In genomic region chr4:82344224-82344623, GRCm38 (mm10) we compare ENCODE assay signal across 10 mouse cellular contexts.
DNase-seq lines count a peak whose midpoint lies in the region; ATAC-seq and TF ChIP-seq lines count a peak whose summit lies in the region.
"Had no signal": no experiment of that assay in that cellular context is flagged by ENCODE, and none has a peak within 500 bp of the region (broad histone marks: within the 10 kb centered on the region; RNA-seq: fewer than 3 reads in every experiment).

No protein-coding gene starts in this region.

- peaks cover 6% of the 10 kb centered on the region; the same call in 1 of the 2 replicates for H3K36me3 ChIP-seq in hindbrain, embryonic 12.5 days
- no peaks in the 10 kb centered on the region; the same call in 1 of the 2 replicates for H3K36me3 ChIP-seq in hindbrain, embryonic 10.5 days
- peaks cover 8% of the 10 kb centered on the region for H3K36me3 ChIP-seq in E14TG2a.4 (ENCODE audit: insufficient read depth, low read length)
- peaks cover 33% of the 10 kb centered on the region for H3K36me3 ChIP-seq in embryonic facial prominence, embryonic 14.5 days (ENCODE audit: control insufficient read depth, insufficient read depth, low read length)
- H3K36me3 ChIP-seq in limb, embryonic 12.5 days, result peaks cover 25% of the 10 kb centered on the region

- H3K4me2 ChIP-seq in hindbrain, embryonic 12.5 days (replicated peaks), result no peak overlapping the region
- H3K4me2 ChIP-seq in embryonic facial prominence, embryonic 14.5 days (ENCODE audit: low read depth, low read length), result peak overlapping the region; percentile 23; the same call in 1 of the 2 replicates
- no peak overlapping the region; the same call in 1 of the 2 replicates for H3K4me2 ChIP-seq in limb, embryonic 12.5 days

- peaks cover 23% of the 10 kb centered on the region for H3K4me1 ChIP-seq in hindbrain, embryonic 12.5 days
- peaks cover 22% of the 10 kb centered on the region for H3K4me1 ChIP-seq in hindbrain, embryonic 10.5 days (replicated peaks)
- peaks cover 55% of the 10 kb centered on the region for H3K4me1 ChIP-seq in E14TG2a.4 (replicated peaks; ENCODE audit: low read depth, low read length)
- H3K4me1 ChIP-seq in embryonic facial prominence, embryonic 14.5 days (ENCODE audit: control insufficient read depth, insufficient read depth, low read length), result peaks cover 29% of the 10 kb centered on the region
- H3K4me1 ChIP-seq in limb, embryonic 12.5 days (replicated peaks), result peaks cover 21% of the 10 kb centered on the region

- H3K9me3 ChIP-seq in hindbrain, embryonic 12.5 days (replicated peaks), result no peaks in the 10 kb centered on the region
- no peaks in the 10 kb centered on the region for H3K9me3 ChIP-seq in hindbrain, embryonic 10.5 days
- H3K9me3 ChIP-seq in E14TG2a.4 (ENCODE audit: low read length), result no peaks in the 10 kb centered on the region
- H3K9me3 ChIP-seq in embryonic facial prominence, embryonic 14.5 days (ENCODE audit: control insufficient read depth, low read length), result no peaks in the 10 kb centered on the region
- no peaks in the 10 kb centered on the region for H3K9me3 ChIP-seq in limb, embryonic 12.5 days

- H3K27ac ChIP-seq in hindbrain, embryonic 12.5 days, result peak overlapping the region; percentile 14
- H3K27ac ChIP-seq in hindbrain, embryonic 10.5 days, result no peak overlapping the region
- H3K27ac ChIP-seq in embryonic facial prominence, embryonic 14.5 days (replicated peaks; ENCODE audit: low read depth, low read length), result peak overlapping the region; percentile 72
- peak overlapping the region; percentile 72 for H3K27ac ChIP-seq in limb, embryonic 12.5 days
- H3K27ac ChIP-seq: macrophage had no signal

- TF ChIP-seq CTCF in E14TG2a.4 (conservative IDR thresholded peaks at IDR 0.05; ENCODE audit: low read length), result no peak

- 66% methylated on average over 6 of the region's 6 CpGs for WGBS in hindbrain, embryonic 12.5 days
- 76% methylated on average over 6 of the region's 6 CpGs for whole genome bisulfite sequencing in hindbrain, embryonic 10.5 days
- 59% methylated on average over 6 of the region's 6 CpGs for WGBS in embryonic facial prominence, embryonic 14.5 days
- WGBS in limb, embryonic 12.5 days, result 57% methylated on average over 6 of the region's 6 CpGs

- no peaks in the 10 kb centered on the region for H3K27me3 ChIP-seq in hindbrain, embryonic 12.5 days
- no peaks in the 10 kb centered on the region for H3K27me3 ChIP-seq in hindbrain, embryonic 10.5 days (ENCODE audit: insufficient read depth, poor library complexity, severe bottlenecking)
- H3K27me3 ChIP-seq in E14TG2a.4 (ENCODE audit: insufficient read depth, low read length), result no peaks in the 10 kb centered on the region
- no peaks in the 10 kb centered on the region for H3K27me3 ChIP-seq in embryonic facial prominence, embryonic 14.5 days (replicated peaks; ENCODE audit: control insufficient read depth, insufficient read depth, low read length)
- H3K27me3 ChIP-seq in limb, embryonic 12.5 days, result no peaks in the 10 kb centered on the region

- ATAC-seq in hindbrain, embryonic 12.5 days (ENCODE audit: low FRiP score), result peak; percentile 26; the same call in 1 of the 2 replicates
- ATAC-seq in embryonic facial prominence, embryonic 14.5 days (ENCODE audit: low read depth), result no peak
- no peak for ATAC-seq in limb, embryonic 12.5 days (ENCODE audit: insufficient number of reproducible peaks, insufficient read depth, low FRiP score, low TSS enrichment, low read depth)

- no peak overlapping the region for H3K9ac ChIP-seq in hindbrain, embryonic 12.5 days
- no peak overlapping the region for H3K9ac ChIP-seq in embryonic facial prominence, embryonic 14.5 days (ENCODE audit: low read depth, low read length)
- no peak overlapping the region for H3K9ac ChIP-seq in limb, embryonic 12.5 days (replicated peaks)

- no peak overlapping the region for H3K4me3 ChIP-seq in hindbrain, embryonic 12.5 days
- H3K4me3 ChIP-seq in hindbrain, embryonic 10.5 days, result no peak overlapping the region
- 0 out of 2 replicates have a peak overlapping the region, but pooled peaks have one; percentile 0 for H3K4me3 ChIP-seq in E14TG2a.4 (replicated peaks; ENCODE audit: low read length)
- H3K4me3 ChIP-seq in embryonic facial prominence, embryonic 14.5 days (ENCODE audit: low read depth, low read length), result no peak overlapping the region
- no peak overlapping the region for H3K4me3 ChIP-seq in limb, embryonic 12.5 days (replicated peaks)

- DNase-seq in hindbrain, embryonic 10.5 days (ENCODE audit: low spot score), result no peak
- no peak for DNase-seq in embryonic facial prominence, embryonic 14.5 days (ENCODE audit: low spot score)
- DNase-seq in adrenal gland, adult 8-10 months, result no peak
- no peak for DNase-seq in layer of hippocampus, postnatal 25 days (ENCODE audit: extremely low spot score in 1 of 2, low spot score in 1 of 2)
- DNase-seq in c-Kit-positive CD71-positive TER-119-positive erythroid progenitor cells, embryonic 14.5 days (ENCODE audit: low spot score), result no peak
- DNase-seq: thymus, postnatal 36 days had no signal
